Mouse (Mus musculus) erythroblast, embryonic 14.5 days (primary cell): Measurements from ENCODE around the gene Gm29735.
"Not testable (repeated sequence)": the region's sequence is repeated elsewhere in the genome, so short reads cannot be mapped to it uniquely, and the experiment has no call there.

Experiments used
- GATA1 ChIP-seq: IDR thresholded peaks from 2 replicates; pipeline ENCODE4 v1.6.1; 2012; ENCODE audit warnings: low read length, inconsistent platforms, mixed read lengths
- TAL1 ChIP-seq: IDR thresholded peaks from 3 replicates; pipeline ENCODE4 v1.6.1; 2012; ENCODE audit warnings: low read length, inconsistent platforms, mixed read lengths

- not testable (repeated sequence) for TF ChIP-seq GATA1, TAL1
These were observed 36.3 kb downstream of the Gm29735 start, which contains the start of gene Gm45618 for GRCm38 (mm10) chr7:142120629-142121028.
